Mouse (Mus musculus) intestine, embryonic 15.5 days (tissue): ENCODE measurements around the gene Gm11146. TPM values are rescaled to one million over a fixed set of nuclear protein-coding genes. Genes with fewer than 3 reads are reported as not detected.

Experiments
- ATAC-seq: fragments of 200-750 bp; cut with Nextera tagmentation; 2 replicates; pipeline ENCODE4 v1.8.0; 2017; ENCODE audit warnings: moderate TSS enrichment, moderate library complexity
- H3K27ac ChIP-seq: fragments of 300-500 bp; sonication (generic); 2 replicates; pipeline ENCODE4 v1.5.1; 2015; ENCODE audit warnings: mild to moderate bottlenecking, inconsistent platforms
- H3K27me3 ChIP-seq: fragments of 300-500 bp; sonication (generic); replicated peaks from 2 replicates; pipeline ENCODE4 v1.6.1; 2015; ENCODE audit warnings: inconsistent platforms
- H3K36me3 ChIP-seq: fragments of 300-500 bp; sonication (generic); 2 replicates; pipeline ENCODE4 v1.6.1; 2015; ENCODE audit warnings: inconsistent platforms
- H3K4me1 ChIP-seq: fragments of 300-500 bp; sonication (generic); replicated peaks from 2 replicates; pipeline ENCODE4 v1.6.1; 2015; ENCODE audit warnings: inconsistent platforms
- H3K4me2 ChIP-seq: fragments of 300-500 bp; sonication (generic); replicated peaks from 2 replicates; pipeline ENCODE4 v1.6.1; 2015; ENCODE audit warnings: mild to moderate bottlenecking, inconsistent platforms
- H3K4me3 ChIP-seq: fragments of 300-500 bp; sonication (generic); replicated peaks from 2 replicates; pipeline ENCODE4 v1.5.1; 2015; ENCODE audit warnings: inconsistent platforms
- H3K9ac ChIP-seq: fragments of 300-500 bp; sonication (generic); 2 replicates; pipeline ENCODE4 v1.6.1; 2015; ENCODE audit warnings: inconsistent platforms
- H3K9me3 ChIP-seq: fragments of 300-500 bp; sonication (generic); 2 replicates; pipeline ENCODE4 v1.6.1; 2016; ENCODE audit warnings: inconsistent platforms
- WGBS: fragments of 180-500 bp; shearing (Covaris S2); methylation state at CpG from one replicate; pipeline ENCODE4 v1.1.7; 2015; 5-methylcytosine and 5-hydroxymethylcytosine counted together
- polyA plus RNA-seq: library from polyadenylated mRNA; unstranded; fragments of >200 nt; fragmentation: Nextera tagmentation; extraction: Ambion mirVana; gene quantifications from 2 replicates; pipeline ENCODE4 v1.2.1, GENCODE M21; 2015

Gm11146 gene
- polyA plus RNA-seq, 1 experiment from 2014 or later = not detected

GRCm38 (mm10) chr16:77598787-77599186 lies 3.1 kb downstream of the Gm11146 start:
- Histone ChIP-seq H3K9ac (no peak overlapping the region), H3K4me2 (no peak overlapping the region), H3K4me3 (no peak overlapping the region), H3K36me3 (no peaks in the 10 kb centered on the region), H3K27ac (no peak overlapping the region), H3K9me3 (no peaks in the 10 kb centered on the region), H3K4me1 (no peaks in the 10 kb centered on the region), H3K27me3 (no peaks in the 10 kb centered on the region)
- 94% methylated on average over 8 of the region's 8 CpGs for WGBS
- no peak for ATAC-seq

GRCm38 (mm10) chr16:77596556-77596955 lies 5.3 kb downstream of the Gm11146 start:
- H3K4me2 ChIP-seq = no peak overlapping the region
- no peaks in the 10 kb centered on the region for H3K9me3 ChIP-seq
- no peaks in the 10 kb centered on the region for H3K36me3 ChIP-seq
- no peaks in the 10 kb centered on the region for H3K4me1 ChIP-seq
- H3K27me3 ChIP-seq = no peaks in the 10 kb centered on the region
- H3K4me3 ChIP-seq = no peak overlapping the region
- ATAC-seq = no peak
- no peak overlapping the region for H3K27ac ChIP-seq
- H3K9ac ChIP-seq = no peak overlapping the region
- 93% methylated on average over 5 of the region's 5 CpGs for WGBS

- Histone ChIP-seq H3K27ac (no peak overlapping the region), H3K36me3 (no peaks in the 10 kb centered on the region), H3K4me3 (no peak overlapping the region), H3K27me3 (no peaks in the 10 kb centered on the region), H3K9ac (no peak overlapping the region), H3K4me1 (no peaks in the 10 kb centered on the region), H3K9me3 (no peaks in the 10 kb centered on the region), H3K4me2 (no peak overlapping the region)
- no peak for ATAC-seq
- 90% methylated on average over 7 of the region's 7 CpGs for WGBS
Observed at GRCm38 (mm10) chr16:77595661-77596060, 6.2 kb downstream of the Gm11146 start.

GRCm38 (mm10) chr16:77594553-77594952 lies 7.3 kb downstream of the Gm11146 start:
- Histone ChIP-seq H3K4me1 (no peaks in the 10 kb centered on the region), H3K36me3 (no peaks in the 10 kb centered on the region), H3K9ac (no peak overlapping the region), H3K4me3 (no peak overlapping the region), H3K27ac (no peak overlapping the region), H3K4me2 (no peak overlapping the region), H3K27me3 (no peaks in the 10 kb centered on the region), H3K9me3 (no peaks in the 10 kb centered on the region)
- ATAC-seq = no peak
- 83% methylated on average over 13 of the region's 13 CpGs for WGBS

GRCm38 (mm10) chr16:77593828-77594421 lies 8.0 kb downstream of the Gm11146 start:
- Histone ChIP-seq H3K36me3 (no peaks in the 10 kb centered on the region), H3K27me3 (no peaks in the 10 kb centered on the region), H3K4me3 (no peak overlapping the region), H3K27ac (no peak overlapping the region), H3K9me3 (no peaks in the 10 kb centered on the region), H3K9ac (no peak overlapping the region), H3K4me1 (no peaks in the 10 kb centered on the region), H3K4me2 (no peak overlapping the region)
- ATAC-seq = no peak
- WGBS = 56% methylated on average over 12 of the region's 12 CpGs

GRCm38 (mm10) chr16:77592986-77593385 lies 8.9 kb downstream of the Gm11146 start:
- Histone ChIP-seq H3K4me1 (no peaks in the 10 kb centered on the region), H3K36me3 (no peaks in the 10 kb centered on the region), H3K9ac (no peak overlapping the region), H3K27ac (no peak overlapping the region), H3K9me3 (no peaks in the 10 kb centered on the region), H3K4me3 (no peak overlapping the region), H3K27me3 (no peaks in the 10 kb centered on the region), H3K4me2 (no peak overlapping the region)
- ATAC-seq = no peak
- 81% methylated on average over 3 of the region's 3 CpGs for WGBS

GRCm38 (mm10) chr16:77573036-77573435 lies 28.9 kb downstream of the Gm11146 start:
- no peak overlapping the region for H3K4me2 ChIP-seq
- WGBS = 85% methylated on average over 5 of the region's 5 CpGs
- no peaks in the 10 kb centered on the region for H3K36me3 ChIP-seq
- ATAC-seq = no peak
- H3K4me1 ChIP-seq = no peaks in the 10 kb centered on the region
- no peak overlapping the region for H3K27ac ChIP-seq
- H3K9ac ChIP-seq = no peak overlapping the region
- H3K27me3 ChIP-seq = no peaks in the 10 kb centered on the region
- no peaks in the 10 kb centered on the region for H3K9me3 ChIP-seq
- H3K4me3 ChIP-seq = no peak overlapping the region

- WGBS = 89% methylated on average over 8 of the region's 8 CpGs
- Histone ChIP-seq H3K9ac (no peak overlapping the region), H3K27me3 (no peaks in the 10 kb centered on the region), H3K36me3 (no peaks in the 10 kb centered on the region), H3K27ac (no peak overlapping the region), H3K4me2 (no peak overlapping the region), H3K9me3 (no peaks in the 10 kb centered on the region), H3K4me3 (no peak overlapping the region), H3K4me1 (no peaks in the 10 kb centered on the region)
- no peak for ATAC-seq
Observed at GRCm38 (mm10) chr16:77569457-77569856, 32.4 kb downstream of the Gm11146 start.

GRCm38 (mm10) chr16:77568384-77568783 lies 33.5 kb downstream of the Gm11146 start:
- no peak for ATAC-seq
- WGBS = 65% methylated on average over 3 of the region's 3 CpGs
- Histone ChIP-seq H3K27ac (no peak overlapping the region), H3K9ac (no peak overlapping the region), H3K4me2 (no peak overlapping the region), H3K4me1 (no peaks in the 10 kb centered on the region), H3K36me3 (no peaks in the 10 kb centered on the region), H3K27me3 (no peaks in the 10 kb centered on the region), H3K4me3 (no peak overlapping the region), H3K9me3 (no peaks in the 10 kb centered on the region)

- ATAC-seq = no peak
- Histone ChIP-seq H3K9ac (no peak overlapping the region), H3K36me3 (no peaks in the 10 kb centered on the region), H3K4me1 (no peaks in the 10 kb centered on the region), H3K9me3 (no peaks in the 10 kb centered on the region), H3K4me2 (no peak overlapping the region), H3K4me3 (no peak overlapping the region), H3K27me3 (no peaks in the 10 kb centered on the region), H3K27ac (no peak overlapping the region)
- WGBS = 59% methylated on average over 3 of the region's 3 CpGs
Observed at GRCm38 (mm10) chr16:77562852-77563251, 39.0 kb downstream of the Gm11146 start.

- H3K4me2 ChIP-seq = no peak overlapping the region
- H3K27me3 ChIP-seq = no peaks in the 10 kb centered on the region
- H3K9me3 ChIP-seq = no peaks in the 10 kb centered on the region
- ATAC-seq = no peak
- no peak overlapping the region for H3K9ac ChIP-seq
- no peak overlapping the region for H3K4me3 ChIP-seq
- WGBS = 85% methylated on average over 10 of the region's 10 CpGs
- H3K4me1 ChIP-seq = no peaks in the 10 kb centered on the region
- no peak overlapping the region for H3K27ac ChIP-seq
- no peaks in the 10 kb centered on the region for H3K36me3 ChIP-seq
Observed at GRCm38 (mm10) chr16:77556446-77557105, 45.3 kb downstream of the Gm11146 start.

GRCm38 (mm10) chr16:77551051-77551450 lies 50.8 kb downstream of the Gm11146 start:
- Histone ChIP-seq H3K4me2 (no peak overlapping the region), H3K27me3 (no peaks in the 10 kb centered on the region), H3K36me3 (no peaks in the 10 kb centered on the region), H3K9ac (no peak overlapping the region), H3K4me1 (no peaks in the 10 kb centered on the region), H3K4me3 (no peak overlapping the region), H3K27ac (no peak overlapping the region), H3K9me3 (no peaks in the 10 kb centered on the region)
- no peak for ATAC-seq
- WGBS = 73% methylated on average over 3 of the region's 3 CpGs
